Mouse (Mus musculus) stomach, embryonic 14.5 days (tissue): ENCODE measurements around the gene Cntn1. TPM values are rescaled to one million over a fixed set of nuclear protein-coding genes. Genes with fewer than 3 reads are reported as not detected.

Source experiments
- ATAC-seq: fragments of 200-750 bp; cut with Nextera tagmentation; 2 replicates; pipeline ENCODE4 v1.8.0; 2017; ENCODE audit warnings: low read depth, moderate TSS enrichment; ENCODE audit not compliant: insufficient number of reproducible peaks, insufficient read depth, low FRiP score
- H3K27ac ChIP-seq: fragments of 300-500 bp; sonication (generic); 2 replicates; pipeline ENCODE4 v1.5.1; 2014; ENCODE audit warnings: mild to moderate bottlenecking, low read length, moderate library complexity, mixed read lengths
- H3K27me3 ChIP-seq: fragments of 300-500 bp; sonication (generic); 2 replicates; pipeline ENCODE4 v1.6.1; 2014; ENCODE audit warnings: low read length, control low read depth, mixed read lengths; ENCODE audit not compliant: control insufficient read depth, insufficient read depth
- H3K36me3 ChIP-seq: fragments of 300-500 bp; sonication (generic); 2 replicates; pipeline ENCODE4 v1.6.1; 2014; ENCODE audit warnings: mild to moderate bottlenecking, control low read depth, low read length, moderate library complexity, mixed read lengths; ENCODE audit not compliant: control insufficient read depth, insufficient read depth
- H3K4me1 ChIP-seq: fragments of 300-500 bp; sonication (generic); 2 replicates; pipeline ENCODE4 v1.6.1; 2014; ENCODE audit warnings: low read length, control low read depth, mixed read lengths; ENCODE audit not compliant: control insufficient read depth, insufficient read depth
- H3K4me2 ChIP-seq: fragments of 300-500 bp; sonication (generic); replicated peaks from 2 replicates; pipeline ENCODE4 v1.6.1; 2014; ENCODE audit warnings: low read depth, low read length, control low read depth
- H3K4me3 ChIP-seq: fragments of 300-500 bp; sonication (generic); 2 replicates; pipeline ENCODE4 v1.5.1; 2014; ENCODE audit warnings: low read depth, low read length, control low read depth
- H3K9ac ChIP-seq: fragments of 300-500 bp; sonication (generic); replicated peaks from 2 replicates; pipeline ENCODE4 v1.6.1; 2014; ENCODE audit warnings: low read depth, mild to moderate bottlenecking, control low read depth, low read length, moderate library complexity, mixed read lengths
- H3K9me3 ChIP-seq: fragments of 300-500 bp; sonication (generic); 2 replicates; pipeline ENCODE4 v1.6.1; 2016; ENCODE audit warnings: low read depth, low read length, control low read depth; ENCODE audit not compliant: control insufficient read depth
- WGBS: fragments of 180-500 bp; shearing (Covaris S2); extraction: QIAGEN DNeasy Blood & Tissue Kit; methylation state at CpG from one replicate; pipeline ENCODE4 v1.1.7; 2014; 5-methylcytosine and 5-hydroxymethylcytosine counted together
- polyA plus RNA-seq: library from polyadenylated mRNA; unstranded; fragments of >200 nt; fragmentation: Nextera tagmentation; extraction: Ambion mirVana; gene quantifications from 2 replicates; pipeline ENCODE4 v1.2.1, GENCODE M21; 2014

The Cntn1 gene
- polyA plus RNA-seq, 1 experiment from 2014 or later, result 3.5 TPM

DNA sequence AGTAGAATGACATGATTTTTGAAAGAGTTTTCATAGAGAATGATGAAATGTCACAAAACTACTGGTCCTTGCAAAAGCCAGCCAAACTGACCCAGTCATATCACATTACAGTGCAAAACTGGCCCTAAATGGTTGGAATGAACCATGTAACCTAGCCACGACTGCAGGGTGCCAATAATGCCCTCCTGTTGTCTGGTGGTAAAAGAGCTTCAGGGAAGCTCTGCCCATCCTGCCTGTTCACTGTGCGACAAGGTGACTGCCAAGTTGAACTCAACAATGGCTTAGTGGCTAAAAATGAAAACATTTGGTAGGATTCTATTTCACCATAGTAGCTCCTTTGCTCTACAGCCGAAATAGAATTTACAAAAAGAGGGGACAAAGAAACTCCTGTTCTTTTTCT is 41.1 kb downstream of the Cntn1 start:
- H3K9ac ChIP-seq, result no peak overlapping the region
- 75% methylated on average over 3 of the region's 3 CpGs for WGBS
- no peaks in the 10 kb centered on the region for H3K27me3 ChIP-seq
- no peak overlapping the region for H3K27ac ChIP-seq
- H3K4me3 ChIP-seq, result no peak overlapping the region
- no peak overlapping the region for H3K4me2 ChIP-seq
- no peaks in the 10 kb centered on the region for H3K4me1 ChIP-seq
- no peaks in the 10 kb centered on the region for H3K9me3 ChIP-seq
- ATAC-seq, result no peak
- no peaks in the 10 kb centered on the region for H3K36me3 ChIP-seq

DNA sequence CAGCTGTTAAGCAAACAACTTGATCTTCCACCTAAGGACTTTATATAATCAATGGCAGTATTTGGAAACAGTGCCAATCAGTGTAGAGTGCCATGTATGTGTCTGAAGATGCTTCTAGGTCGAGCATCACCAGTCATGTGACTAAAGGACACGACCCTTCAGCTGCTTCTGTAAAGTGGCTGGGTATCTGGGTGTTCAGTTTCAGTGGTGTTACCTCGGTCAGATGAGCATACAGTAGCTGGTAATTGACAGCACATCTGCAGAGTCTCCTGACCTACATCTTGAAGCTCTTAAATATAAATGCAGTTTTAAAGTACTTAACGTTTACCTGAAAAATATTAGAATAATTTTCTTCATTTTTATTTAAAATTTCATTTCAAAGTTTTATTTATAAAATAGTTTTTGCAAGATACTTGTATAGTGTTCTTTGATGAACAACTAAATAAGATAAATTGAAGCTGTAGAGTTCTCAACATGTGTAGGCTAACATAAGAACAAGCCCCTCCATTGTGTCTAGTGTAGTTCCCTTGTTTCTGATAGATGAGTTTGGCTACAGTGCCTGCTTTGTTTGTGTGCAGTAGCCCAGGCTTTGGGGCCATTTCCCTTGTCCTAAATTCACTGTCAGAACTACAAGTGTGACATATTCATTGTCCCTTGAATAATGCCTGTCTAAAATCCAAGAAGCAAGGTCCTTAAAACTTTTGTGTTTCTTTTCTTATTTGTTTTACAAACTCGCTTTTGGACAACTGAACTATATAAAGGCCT is 48.6 kb downstream of the Cntn1 start:
- 60% methylated on average over 5 of the region's 5 CpGs for WGBS
- no peak for ATAC-seq

DNA sequence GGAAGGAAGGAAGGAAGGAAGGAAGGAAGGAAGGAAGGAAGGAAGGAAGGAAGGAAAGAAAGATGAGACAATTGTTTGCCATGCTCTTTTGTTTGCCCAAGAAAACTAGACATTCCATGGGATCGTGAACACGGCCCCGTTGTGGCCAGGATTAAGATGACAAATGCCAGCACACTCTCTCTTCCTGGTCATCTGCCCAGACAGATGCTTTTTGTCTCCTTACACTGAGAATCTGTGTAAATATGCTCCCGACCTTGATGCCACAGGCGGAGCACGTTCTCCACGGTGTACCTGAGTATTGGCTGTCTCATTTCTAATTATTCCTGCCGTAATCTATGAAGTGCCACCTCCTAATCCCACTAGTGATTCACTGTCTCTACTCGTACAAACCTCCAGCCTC is 51.0 kb downstream of the Cntn1 start:
- no peaks in the 10 kb centered on the region for H3K36me3 ChIP-seq
- H3K9me3 ChIP-seq, result no peaks in the 10 kb centered on the region
- H3K9ac ChIP-seq, result no peak overlapping the region
- no peaks in the 10 kb centered on the region for H3K4me1 ChIP-seq
- WGBS, result 47% methylated on average over 9 of the region's 9 CpGs
- ATAC-seq, result no peak
- H3K4me3 ChIP-seq, result no peak overlapping the region
- H3K27ac ChIP-seq, result no peak overlapping the region
- no peaks in the 10 kb centered on the region for H3K27me3 ChIP-seq
- no peak overlapping the region for H3K4me2 ChIP-seq

More for the DNA sequence above, 48.6 kb downstream of the Cntn1 start:
- H3K27ac ChIP-seq, result no peak overlapping the region
- no peaks in the 10 kb centered on the region for H3K36me3 ChIP-seq
- no peaks in the 10 kb centered on the region for H3K4me1 ChIP-seq
- H3K4me3 ChIP-seq, result no peak overlapping the region
- H3K9me3 ChIP-seq, result no peaks in the 10 kb centered on the region
- no peaks in the 10 kb centered on the region for H3K27me3 ChIP-seq
- no peak overlapping the region for H3K9ac ChIP-seq
- H3K4me2 ChIP-seq, result no peak overlapping the region

DNA sequence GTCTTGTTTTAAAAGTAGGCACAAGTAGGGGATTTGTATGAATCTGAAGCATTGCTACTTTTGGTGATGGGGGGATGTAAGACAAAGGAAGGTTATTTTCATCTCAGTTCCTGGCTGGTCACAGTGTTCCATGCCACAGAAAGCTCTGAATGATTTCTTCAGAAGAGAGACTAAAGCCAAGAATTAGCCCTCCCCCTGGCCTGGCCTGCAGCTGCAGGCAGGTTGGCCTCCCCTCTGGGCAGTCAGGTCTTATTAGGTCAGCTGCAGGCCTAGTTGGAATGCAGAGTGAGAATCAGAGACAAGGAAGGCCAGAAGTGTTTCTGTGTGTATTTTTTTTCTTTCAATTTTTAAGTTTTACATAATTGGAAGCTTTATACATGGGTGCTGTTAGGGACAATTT is 61.5 kb downstream of the Cntn1 start:
- Histone ChIP-seq H3K36me3 (no peaks in the 10 kb centered on the region), H3K27me3 (no peaks in the 10 kb centered on the region), H3K4me1 (no peaks in the 10 kb centered on the region), H3K27ac (no peak overlapping the region), H3K4me3 (no peak overlapping the region), H3K9ac (no peak overlapping the region), H3K4me2 (no peak overlapping the region), H3K9me3 (no peaks in the 10 kb centered on the region)
- ATAC-seq, result no peak

DNA sequence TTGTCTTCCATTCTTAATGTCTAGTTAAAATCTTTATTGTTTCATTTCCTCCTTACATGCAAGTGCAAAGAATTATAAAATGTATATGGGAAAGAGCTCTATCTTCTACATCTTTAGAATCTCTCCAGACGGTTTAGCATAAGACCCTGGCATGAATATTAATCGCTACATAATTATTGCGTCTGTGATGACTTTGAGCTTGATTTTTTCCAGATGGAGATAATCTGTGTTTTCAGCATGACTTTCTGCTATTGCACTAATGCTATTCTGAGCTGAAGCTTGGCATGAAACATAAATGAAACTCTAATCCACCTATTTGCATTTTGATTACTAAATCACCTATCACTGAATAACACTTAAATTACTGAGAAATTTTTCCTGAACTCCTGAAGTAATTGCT is 82.0 kb downstream of the Cntn1 start:
- no peaks in the 10 kb centered on the region for H3K27me3 ChIP-seq

GRCm38 (mm10) chr15:92134254-92134653 is 83.3 kb downstream of the Cntn1 start:
- no peak for ATAC-seq
- Histone ChIP-seq H3K9ac (no peak overlapping the region), H3K27me3 (no peaks in the 10 kb centered on the region), H3K27ac (no peak overlapping the region), H3K4me1 (no peaks in the 10 kb centered on the region), H3K4me2 (no peak overlapping the region), H3K4me3 (no peak overlapping the region), H3K9me3 (no peaks in the 10 kb centered on the region), H3K36me3 (no peaks in the 10 kb centered on the region)
- WGBS, result 79% methylated on average over 9 of the region's 9 CpGs

More for the DNA sequence above, 82.0 kb downstream of the Cntn1 start:
- Histone ChIP-seq H3K9ac (no peak overlapping the region), H3K36me3 (no peaks in the 10 kb centered on the region), H3K4me1 (no peaks in the 10 kb centered on the region), H3K4me2 (no peak overlapping the region), H3K9me3 (no peaks in the 10 kb centered on the region), H3K27ac (no peak overlapping the region), H3K4me3 (no peak overlapping the region)
- ATAC-seq, result no peak
- WGBS, result 80% methylated on average over 3 of the region's 3 CpGs

- Histone ChIP-seq H3K27me3 (no peaks in the 10 kb centered on the region), H3K4me1 (no peaks in the 10 kb centered on the region)
- 75% methylated on average over 6 of the region's 6 CpGs for WGBS
Observed at GRCm38 (mm10) chr15:92137026-92137425, 86.1 kb downstream of the Cntn1 start.

GRCm38 (mm10) chr15:92141972-92142371 is 91.0 kb downstream of the Cntn1 start:
- WGBS, result 78% methylated on average over 4 of the region's 4 CpGs
- H3K4me1 ChIP-seq, result no peaks in the 10 kb centered on the region
- ATAC-seq, result no peak
- no peak overlapping the region for H3K4me3 ChIP-seq
- H3K9me3 ChIP-seq, result no peaks in the 10 kb centered on the region
- no peak overlapping the region for H3K27ac ChIP-seq
- no peaks in the 10 kb centered on the region for H3K27me3 ChIP-seq
- H3K4me2 ChIP-seq, result no peak overlapping the region
- no peaks in the 10 kb centered on the region for H3K36me3 ChIP-seq
- H3K9ac ChIP-seq, result no peak overlapping the region

More at GRCm38 (mm10) chr15:92137026-92137425, 86.1 kb downstream of the Cntn1 start:
- Histone ChIP-seq H3K9ac (no peak overlapping the region), H3K27ac (no peak overlapping the region), H3K9me3 (no peaks in the 10 kb centered on the region), H3K4me2 (no peak overlapping the region), H3K4me3 (no peak overlapping the region), H3K36me3 (no peaks in the 10 kb centered on the region)
- ATAC-seq, result no peak

DNA sequence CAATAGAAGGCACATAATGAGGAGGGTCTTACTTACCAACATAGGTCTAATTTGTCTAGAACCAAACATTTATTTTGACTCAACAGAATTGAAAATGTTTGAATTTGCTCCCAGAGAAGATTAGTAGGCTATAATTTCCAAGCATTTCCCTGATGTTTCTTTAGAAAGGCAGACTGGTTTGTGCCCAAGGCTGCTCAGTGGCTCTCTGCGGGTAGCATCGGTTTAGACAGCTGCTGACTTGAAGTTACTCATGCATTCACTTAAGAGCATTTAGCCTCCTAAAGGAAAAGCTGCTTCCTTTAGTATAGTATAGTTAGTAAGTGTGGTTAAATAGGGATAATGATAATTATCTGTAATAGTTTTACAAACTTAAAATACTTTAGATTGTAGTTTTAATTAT is 104.0 kb downstream of the Cntn1 start:
- no peak for ATAC-seq

More for the DNA sequence above, 104.0 kb downstream of the Cntn1 start:
- Histone ChIP-seq H3K27ac (no peak overlapping the region), H3K27me3 (no peaks in the 10 kb centered on the region), H3K4me3 (no peak overlapping the region), H3K9me3 (no peaks in the 10 kb centered on the region), H3K4me2 (no peak overlapping the region), H3K4me1 (no peaks in the 10 kb centered on the region), H3K9ac (no peak overlapping the region), H3K36me3 (no peaks in the 10 kb centered on the region)
- WGBS, result 83% methylated on average over 2 of the region's 2 CpGs
